Mouse (Mus musculus): ENCODE data around the gene Rb1.

- TF ChIP-seq MYOG (IDR thresholded peaks at IDR 0.05; ENCODE audit: control insufficient read depth in 1 of 3, insufficient read depth in 1 of 3, insufficient read length in 2 of 3, low read depth in 2 of 3): no peak
- TF ChIP-seq MAX (IDR thresholded peaks at IDR 0.05; ENCODE audit: low read depth): no peak
These were observed 30.1 kb downstream of the Rb1 start for GRCm38 (mm10) chr14:73295512-73295911.
